Mouse (Mus musculus) right cerebral cortex, postnatal 4 days (tissue): Measurements from ENCODE around the gene Nek8.
"Not testable (repeated sequence)": the region's sequence is repeated elsewhere in the genome, so short reads cannot be mapped to it uniquely, and the experiment has no call there.

Experiments used
- DNase-seq: peaks from one replicate; pipeline ENCODE4 v3.0.0-alpha.2; 2022

The Nek8 gene

GRCm38 (mm10) chr11:78138023-78138422 is 38.5 kb downstream of the Nek8 start:
- DNase-seq, result no peak

GRCm38 (mm10) chr11:78137584-78137983 is 38.9 kb downstream of the Nek8 start:
- DNase-seq, result no peak

GRCm38 (mm10) chr11:78136132-78136531 is 40.3 kb downstream of the Nek8 start:
- no peak for DNase-seq

- not testable (repeated sequence) for DNase-seq
These were observed 41.2 kb downstream of the Nek8 start for GRCm38 (mm10) chr11:78135314-78135713.

GRCm38 (mm10) chr11:78134344-78134743 is 42.1 kb downstream of the Nek8 start:
- no peak for DNase-seq

GRCm38 (mm10) chr11:78133915-78134314 is 42.6 kb downstream of the Nek8 start:
- no peak for DNase-seq

- DNase-seq, result no peak
These were observed 47.0 kb downstream of the Nek8 start for GRCm38 (mm10) chr11:78129458-78129857.

GRCm38 (mm10) chr11:78126739-78127138 is 49.7 kb downstream of the Nek8 start:
- no peak for DNase-seq

GRCm38 (mm10) chr11:78125691-78126090 is 50.8 kb downstream of the Nek8 start:
- DNase-seq, result no peak

GRCm38 (mm10) chr11:78123782-78124181 is 52.7 kb downstream of the Nek8 start:
- no peak for DNase-seq

- DNase-seq, result no peak
These were observed 53.7 kb downstream of the Nek8 start for GRCm38 (mm10) chr11:78122815-78123214.

GRCm38 (mm10) chr11:78121176-78121575 is 55.3 kb downstream of the Nek8 start:
- DNase-seq, result no peak

- no peak for DNase-seq
These were observed 56.6 kb downstream of the Nek8 start for GRCm38 (mm10) chr11:78119898-78120297.

- DNase-seq, result no peak
These were observed 58.0 kb downstream of the Nek8 start for GRCm38 (mm10) chr11:78118467-78118866.

- no peak for DNase-seq
These were observed 60.4 kb downstream of the Nek8 start for GRCm38 (mm10) chr11:78116146-78116410.
